10 mouse cellular contexts compared by ENCODE assay signal in genomic region chr3:90555954-90556353, GRCm38 (mm10). TPM values are rescaled to one million over a fixed set of nuclear protein-coding genes. Genes with fewer than 3 reads are reported as not detected.
DNase-seq lines count a peak whose midpoint lies in the region; ATAC-seq and TF ChIP-seq lines count a peak whose summit lies in the region.
"Had no signal": no experiment of that assay in that cellular context is flagged by ENCODE, and none has a peak within 500 bp of the region (broad histone marks: within the 10 kb centered on the region; RNA-seq: fewer than 3 reads in every experiment).

No protein-coding gene starts in this region.

- no peak overlapping the region for H3K9ac ChIP-seq in hindbrain, embryonic 11.5 days (ENCODE audit: low read depth, low read length)
- H3K9ac ChIP-seq in hindbrain, embryonic 13.5 days = no peak overlapping the region
- H3K9ac ChIP-seq in midbrain, embryonic 15.5 days = no peak overlapping the region
- no peak overlapping the region for H3K9ac ChIP-seq in lung, postnatal 0 days (replicated peaks; ENCODE audit: low read depth)

- no peak for TF ChIP-seq EP300 in lung, postnatal 0 days (IDR thresholded peaks at IDR 0.05)

- H3K4me3 ChIP-seq in hindbrain, embryonic 11.5 days (ENCODE audit: low read depth, low read length) = no peak overlapping the region
- no peak overlapping the region for H3K4me3 ChIP-seq in hindbrain, embryonic 10.5 days
- H3K4me3 ChIP-seq in hindbrain, embryonic 13.5 days = no peak overlapping the region
- no peak overlapping the region for H3K4me3 ChIP-seq in midbrain, embryonic 15.5 days
- no peak overlapping the region for H3K4me3 ChIP-seq in lung, postnatal 0 days (ENCODE audit: low read depth, low read length)
- H3K4me3 ChIP-seq: erythroblast, embryonic 14.5 days; myocyte had no signal

- no peaks in the 10 kb centered on the region for H3K9me3 ChIP-seq in hindbrain, embryonic 11.5 days (ENCODE audit: control insufficient read depth, low read length)
- no peaks in the 10 kb centered on the region for H3K9me3 ChIP-seq in hindbrain, embryonic 10.5 days
- H3K9me3 ChIP-seq in hindbrain, embryonic 13.5 days = no peaks in the 10 kb centered on the region
- no peaks in the 10 kb centered on the region for H3K9me3 ChIP-seq in midbrain, embryonic 15.5 days
- no peaks in the 10 kb centered on the region for H3K9me3 ChIP-seq in lung, postnatal 0 days (ENCODE audit: low read length)

- no peak overlapping the region for H3K4me2 ChIP-seq in hindbrain, embryonic 11.5 days (replicated peaks; ENCODE audit: low read depth, low read length)
- H3K4me2 ChIP-seq in hindbrain, embryonic 13.5 days = no peak overlapping the region
- no peak overlapping the region for H3K4me2 ChIP-seq in midbrain, embryonic 15.5 days
- no peak overlapping the region for H3K4me2 ChIP-seq in lung, postnatal 0 days (replicated peaks; ENCODE audit: low read depth, low read length)

- no peaks in the 10 kb centered on the region for H3K27me3 ChIP-seq in hindbrain, embryonic 11.5 days (ENCODE audit: control insufficient read depth, insufficient read depth, low read length)
- H3K27me3 ChIP-seq in hindbrain, embryonic 10.5 days (ENCODE audit: insufficient read depth, poor library complexity, severe bottlenecking) = no peaks in the 10 kb centered on the region
- no peaks in the 10 kb centered on the region for H3K27me3 ChIP-seq in hindbrain, embryonic 13.5 days
- H3K27me3 ChIP-seq in midbrain, embryonic 15.5 days (replicated peaks) = no peaks in the 10 kb centered on the region
- H3K27me3 ChIP-seq in lung, postnatal 0 days (replicated peaks; ENCODE audit: insufficient read depth, low read length) = no peaks in the 10 kb centered on the region

- peak; percentile 59 for ATAC-seq in hindbrain, embryonic 11.5 days (ENCODE audit: low FRiP score)
- peak; percentile 78 for ATAC-seq in hindbrain, embryonic 13.5 days (ENCODE audit: low FRiP score)
- ATAC-seq in midbrain, embryonic 15.5 days (replicated peaks) = peak; percentile 80
- ATAC-seq in lung, postnatal 0 days = no peak

- WGBS in hindbrain, embryonic 11.5 days = 46% methylated on average over 5 of the region's 5 CpGs
- 64% methylated on average over 5 of the region's 5 CpGs for WGBS in hindbrain, embryonic 10.5 days
- WGBS in hindbrain, embryonic 13.5 days = 39% methylated on average over 5 of the region's 5 CpGs
- WGBS in midbrain, embryonic 15.5 days = 34% methylated on average over 5 of the region's 5 CpGs
- WGBS in lung, postnatal 0 days = 63% methylated on average over 5 of the region's 5 CpGs

- no peaks in the 10 kb centered on the region for H3K36me3 ChIP-seq in hindbrain, embryonic 11.5 days (ENCODE audit: control insufficient read depth, insufficient read depth, low read length)
- H3K36me3 ChIP-seq in hindbrain, embryonic 10.5 days = no peaks in the 10 kb centered on the region
- no peaks in the 10 kb centered on the region for H3K36me3 ChIP-seq in hindbrain, embryonic 13.5 days
- no peaks in the 10 kb centered on the region for H3K36me3 ChIP-seq in midbrain, embryonic 15.5 days (replicated peaks)
- H3K36me3 ChIP-seq in lung, postnatal 0 days (ENCODE audit: insufficient read depth, low read length) = no peaks in the 10 kb centered on the region

- no peak for DNase-seq in hindbrain, embryonic 11.5 days (ENCODE audit: low spot score)
- DNase-seq in hindbrain, embryonic 10.5 days (ENCODE audit: low spot score) = no peak
- DNase-seq in fibroblast of lung, adult 2 months (ENCODE audit: low read depth) = peak; percentile 79
- DNase-seq in urinary bladder, postnatal 14 days (ENCODE audit: low spot score) = no peak
- no peak for DNase-seq in lung, postnatal 14 days
- DNase-seq in lung, postnatal 0 days (ENCODE audit: low spot score) = no peak

- no peak for TF ChIP-seq CTCF in lung, postnatal 0 days (IDR thresholded peaks at IDR 0.05)

- no peak overlapping the region for H3K27ac ChIP-seq in hindbrain, embryonic 11.5 days (ENCODE audit: low read depth, low read length)
- no peak overlapping the region for H3K27ac ChIP-seq in hindbrain, embryonic 10.5 days
- no peak overlapping the region for H3K27ac ChIP-seq in hindbrain, embryonic 13.5 days
- H3K27ac ChIP-seq in midbrain, embryonic 15.5 days = no peak overlapping the region
- no peak overlapping the region for H3K27ac ChIP-seq in lung, postnatal 0 days (ENCODE audit: low read length)

- no peaks in the 10 kb centered on the region for H3K4me1 ChIP-seq in hindbrain, embryonic 11.5 days (replicated peaks; ENCODE audit: control insufficient read depth, insufficient read depth, low read length)
- H3K4me1 ChIP-seq in hindbrain, embryonic 10.5 days (replicated peaks) = 0 out of 2 replicates have a peak, but pooled peaks cover 4% of the 10 kb centered on the region
- H3K4me1 ChIP-seq in hindbrain, embryonic 13.5 days (replicated peaks) = no peaks in the 10 kb centered on the region
- no peaks in the 10 kb centered on the region for H3K4me1 ChIP-seq in midbrain, embryonic 15.5 days
- H3K4me1 ChIP-seq in lung, postnatal 0 days (ENCODE audit: insufficient read depth, low read depth, low read length) = no peaks in the 10 kb centered on the region

RNA-seq across cellular contexts. Expression of gene S100a3, which starts 4.4 kb away (rescaled TPM):
- 0.39 TPM in 1 of 2 replicates, not detected in the other for polyA plus RNA-seq in hindbrain, embryonic 11.5 days (2014; fragmentation: Nextera tagmentation; extraction: Ambion mirVana)
- polyA plus RNA-seq in hindbrain, embryonic 10.5 days (2016; fragmentation: Nextera tagmentation; extraction: Ambion mirVana) = 0.24 and 0.27 TPM in 2 replicates
- polyA plus RNA-seq in hindbrain, embryonic 13.5 days (2015; fragmentation: Nextera tagmentation; extraction: Ambion mirVana) = 1.3 and 1.8 TPM in 2 replicates
- 0.19 TPM in 1 of 2 replicates, not detected in the other for polyA plus RNA-seq in midbrain, embryonic 15.5 days (2015; fragmentation: Nextera tagmentation; extraction: Ambion mirVana)
- 1.1 and 2.1 TPM in 2 replicates for polyA plus RNA-seq in lung, postnatal 0 days (2015; fragmentation: Nextera tagmentation; extraction: Ambion mirVana)
- polyA plus RNA-seq: erythroblast, embryonic 14.5 days had no signal

RNA-seq across cellular contexts. Expression of gene S100a16, which starts 18.9 kb away (rescaled TPM):
- 57.0 and 59.8 TPM in 2 replicates for polyA plus RNA-seq in hindbrain, embryonic 11.5 days (2014; fragmentation: Nextera tagmentation; extraction: Ambion mirVana)
- 46.6 and 47.9 TPM in 2 replicates for polyA plus RNA-seq in hindbrain, embryonic 10.5 days (2016; fragmentation: Nextera tagmentation; extraction: Ambion mirVana)
- polyA plus RNA-seq in hindbrain, embryonic 13.5 days (2015; fragmentation: Nextera tagmentation; extraction: Ambion mirVana) = 33.6 and 37.9 TPM in 2 replicates
- 32.3 and 35.2 TPM in 2 replicates for polyA plus RNA-seq in midbrain, embryonic 15.5 days (2015; fragmentation: Nextera tagmentation; extraction: Ambion mirVana)
- polyA plus RNA-seq in lung, postnatal 0 days (2015; fragmentation: Nextera tagmentation; extraction: Ambion mirVana) = 368 and 387 TPM in 2 replicates

RNA-seq across cellular contexts. Expression of gene S100a14, which starts 29.3 kb away (rescaled TPM):
- polyA plus RNA-seq in hindbrain, embryonic 11.5 days (2014; fragmentation: Nextera tagmentation; extraction: Ambion mirVana) = not detected in 2 replicates
- not detected in 2 replicates for polyA plus RNA-seq in hindbrain, embryonic 10.5 days (2016; fragmentation: Nextera tagmentation; extraction: Ambion mirVana)
- polyA plus RNA-seq in hindbrain, embryonic 13.5 days (2015; fragmentation: Nextera tagmentation; extraction: Ambion mirVana) = not detected in 2 replicates
- polyA plus RNA-seq in midbrain, embryonic 15.5 days (2015; fragmentation: Nextera tagmentation; extraction: Ambion mirVana) = 0.40 TPM in 1 of 2 replicates, not detected in the other
- 77.5 and 100 TPM in 2 replicates for polyA plus RNA-seq in lung, postnatal 0 days (2015; fragmentation: Nextera tagmentation; extraction: Ambion mirVana)
- polyA plus RNA-seq: erythroblast, embryonic 14.5 days had no signal

RNA-seq across cellular contexts. Expression of gene S100a2, which starts 34.1 kb away (rescaled TPM):
- polyA plus RNA-seq in hindbrain, embryonic 11.5 days (2014; fragmentation: Nextera tagmentation; extraction: Ambion mirVana) = not detected in 2 replicates
- polyA plus RNA-seq in hindbrain, embryonic 10.5 days (2016; fragmentation: Nextera tagmentation; extraction: Ambion mirVana) = not detected in 2 replicates
- not detected in 2 replicates for polyA plus RNA-seq in hindbrain, embryonic 13.5 days (2015; fragmentation: Nextera tagmentation; extraction: Ambion mirVana)
- not detected in 2 replicates for polyA plus RNA-seq in midbrain, embryonic 15.5 days (2015; fragmentation: Nextera tagmentation; extraction: Ambion mirVana)
- polyA plus RNA-seq in lung, postnatal 0 days (2015; fragmentation: Nextera tagmentation; extraction: Ambion mirVana) = 0.66 TPM in 1 of 2 replicates, not detected in the other
- polyA plus RNA-seq: erythroblast, embryonic 14.5 days; myocyte had no signal

RNA-seq across cellular contexts. Expression of gene S100a13, which starts 41.7 kb away (rescaled TPM):
- polyA plus RNA-seq in hindbrain, embryonic 11.5 days (2014; fragmentation: Nextera tagmentation; extraction: Ambion mirVana) = 10.9 and 15.0 TPM in 2 replicates
- polyA plus RNA-seq in hindbrain, embryonic 10.5 days (2016; fragmentation: Nextera tagmentation; extraction: Ambion mirVana) = 11.7 and 13.1 TPM in 2 replicates
- 10.6 and 12.2 TPM in 2 replicates for polyA plus RNA-seq in hindbrain, embryonic 13.5 days (2015; fragmentation: Nextera tagmentation; extraction: Ambion mirVana)
- polyA plus RNA-seq in midbrain, embryonic 15.5 days (2015; fragmentation: Nextera tagmentation; extraction: Ambion mirVana) = 7.0 and 7.4 TPM in 2 replicates
- 159 and 167 TPM in 2 replicates for polyA plus RNA-seq in lung, postnatal 0 days (2015; fragmentation: Nextera tagmentation; extraction: Ambion mirVana)

Comparison
In these comparisons a context has a peak if more than half of its experiments do, and no peak if none do; other contexts are left out.
1. RNA of gene S100a14, which starts 29.3 kb away (polyA plus RNA-seq): 77.5 to 100 TPM in lung, postnatal 0 days; 0.40 TPM in midbrain, embryonic 15.5 days, not detected in hindbrain, embryonic 11.5 days, not detected in hindbrain, embryonic 10.5 days and not detected in hindbrain, embryonic 13.5 days; every median in the first group is over 10 times any median in the second.